Mouse (Mus musculus) spleen, adult 12 weeks (tissue): ENCODE data around the gene Spop.
"Not testable (repeated sequence)": the region's sequence is repeated elsewhere in the genome, so short reads cannot be mapped to it uniquely, and the experiment has no call there.

Experiments used
- DNase-seq: peaks from one replicate; pipeline ENCODE4 v3.0.0; 2022; ENCODE audit warnings: low spot score

The Spop gene

GRCm38 (mm10) chr11:95391201-95391600, 22.7 kb upstream of the Spop start:
- no peak for DNase-seq

- DNase-seq: no peak
Measured at GRCm38 (mm10) chr11:95391743-95392142, 22.1 kb upstream of the Spop start.

GRCm38 (mm10) chr11:95392223-95392667, 21.6 kb upstream of the Spop start:
- no peak for DNase-seq

GRCm38 (mm10) chr11:95392708-95393499, 21.0 kb upstream of the Spop start:
- DNase-seq: no peak

- no peak for DNase-seq
Measured at GRCm38 (mm10) chr11:95393500-95393816, 20.4 kb upstream of the Spop start.

- DNase-seq: no peak
Measured at GRCm38 (mm10) chr11:95394112-95394511, 19.8 kb upstream of the Spop start.

- no peak for DNase-seq
Measured at GRCm38 (mm10) chr11:95396548-95396947, 17.3 kb upstream of the Spop start.

- DNase-seq: peak; percentile 55
Measured at GRCm38 (mm10) chr11:95397843-95398835, 15.7 kb upstream of the Spop start.

- no peak for DNase-seq
Measured at GRCm38 (mm10) chr11:95399520-95400020, 14.3 kb upstream of the Spop start.

GRCm38 (mm10) chr11:95401568-95401967, 12.3 kb upstream of the Spop start:
- DNase-seq: no peak

GRCm38 (mm10) chr11:95402196-95402595, 11.7 kb upstream of the Spop start:
- no peak for DNase-seq

- DNase-seq: no peak
Measured at GRCm38 (mm10) chr11:95402658-95403101, 11.2 kb upstream of the Spop start.

GRCm38 (mm10) chr11:95403382-95404340, 10.2 kb upstream of the Spop start:
- DNase-seq: no peak

GRCm38 (mm10) chr11:95405771-95406170, 8.1 kb upstream of the Spop start:
- DNase-seq: no peak

GRCm38 (mm10) chr11:95406398-95406797, 7.5 kb upstream of the Spop start:
- not testable (repeated sequence) for DNase-seq

- no peak for DNase-seq
Measured at GRCm38 (mm10) chr11:95409450-95410112, 4.3 kb upstream of the Spop start.

GRCm38 (mm10) chr11:95411453-95412013, 2.3 kb upstream of the Spop start:
- no peak for DNase-seq

- no peak for DNase-seq
Measured at GRCm38 (mm10) chr11:95412615-95413014, 1.3 kb upstream of the Spop start.

- peak; percentile 85 for DNase-seq
Measured at GRCm38 (mm10) chr11:95414536-95415161, 769 bp downstream of the Spop start.

GRCm38 (mm10) chr11:95415931-95416330, 2.1 kb downstream of the Spop start:
- DNase-seq: no peak
